Mouse (Mus musculus) neural tube, embryonic 10.5 days (tissue): ENCODE data around the gene 4930535I16Rik.
"Not testable (repeated sequence)": the region's sequence is repeated elsewhere in the genome, so short reads cannot be mapped to it uniquely, and the experiment has no call there.

Experiments used
- DNase-seq: peaks from one replicate; pipeline ENCODE4 v3.0.0-alpha.2; 2017; ENCODE audit warnings: low spot score; ENCODE audit errors: extremely low spot score

The 4930535I16Rik gene

GRCm38 (mm10) chr4:123917548-123918140 lies at the start of gene 4930535I16Rik:
4930535I16Rik (minus strand) TSS chr4:123918022.
- no peak for DNase-seq

GRCm38 (mm10) chr4:123962721-123963120 lies 44.9 kb upstream of the 4930535I16Rik start:
- no peak for DNase-seq

DNA sequence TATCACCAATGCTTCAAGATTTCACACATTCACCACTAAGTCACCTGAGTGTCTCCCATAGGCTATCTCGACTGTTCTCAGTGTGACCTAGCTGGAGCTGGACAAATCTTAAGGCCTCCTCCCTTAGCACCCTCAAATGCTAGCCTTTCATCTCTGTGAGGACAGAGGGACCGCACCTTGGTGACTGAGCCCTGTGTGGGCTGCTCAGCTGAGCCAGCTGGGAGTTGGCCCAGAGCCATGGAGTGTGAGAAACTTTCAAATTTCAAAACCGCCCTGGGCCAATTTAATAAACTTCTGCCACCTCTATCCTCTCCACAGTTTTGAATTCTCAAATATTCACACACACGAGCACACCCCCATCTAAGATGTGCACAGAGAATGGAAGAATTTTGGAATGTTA lies 43.1 kb upstream of the 4930535I16Rik start:
- no peak for DNase-seq

DNA sequence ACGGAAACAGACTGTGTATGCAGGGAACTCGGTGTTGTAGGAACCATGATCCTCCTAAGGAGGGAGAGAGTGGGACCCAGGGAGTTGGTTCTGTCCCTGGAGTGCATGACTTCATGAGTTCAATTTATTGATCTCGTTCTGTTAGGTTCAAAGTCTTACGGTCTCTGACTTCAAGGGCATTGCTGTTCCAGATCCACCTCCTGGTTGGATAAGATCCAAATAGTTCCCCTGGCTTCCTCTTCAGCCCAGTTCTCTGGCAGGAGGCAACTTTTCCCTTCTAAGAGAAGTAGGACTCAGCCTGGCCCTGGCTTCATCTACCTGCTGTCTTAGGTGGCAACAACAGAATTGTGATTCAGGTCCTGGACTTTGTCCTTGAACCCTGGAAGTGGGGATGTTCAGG lies 40.1 kb upstream of the 4930535I16Rik start:
- DNase-seq = no peak

DNA sequence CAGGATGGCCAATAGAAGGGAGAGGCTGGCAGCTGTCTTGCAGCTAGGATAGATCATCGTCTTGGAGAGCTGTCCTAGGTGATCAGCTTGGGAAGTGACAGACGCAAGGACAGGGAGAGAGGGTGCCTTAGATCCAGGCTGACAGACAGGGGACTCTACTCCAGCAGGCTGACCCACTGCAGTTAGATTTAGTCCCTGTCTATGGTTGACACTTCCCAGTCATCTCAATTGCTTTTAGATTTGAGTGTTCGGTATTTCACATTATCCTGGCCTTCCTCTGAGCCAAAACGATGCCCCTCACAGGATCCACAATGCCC lies 39.6 kb upstream of the 4930535I16Rik start:
- DNase-seq = no peak

DNA sequence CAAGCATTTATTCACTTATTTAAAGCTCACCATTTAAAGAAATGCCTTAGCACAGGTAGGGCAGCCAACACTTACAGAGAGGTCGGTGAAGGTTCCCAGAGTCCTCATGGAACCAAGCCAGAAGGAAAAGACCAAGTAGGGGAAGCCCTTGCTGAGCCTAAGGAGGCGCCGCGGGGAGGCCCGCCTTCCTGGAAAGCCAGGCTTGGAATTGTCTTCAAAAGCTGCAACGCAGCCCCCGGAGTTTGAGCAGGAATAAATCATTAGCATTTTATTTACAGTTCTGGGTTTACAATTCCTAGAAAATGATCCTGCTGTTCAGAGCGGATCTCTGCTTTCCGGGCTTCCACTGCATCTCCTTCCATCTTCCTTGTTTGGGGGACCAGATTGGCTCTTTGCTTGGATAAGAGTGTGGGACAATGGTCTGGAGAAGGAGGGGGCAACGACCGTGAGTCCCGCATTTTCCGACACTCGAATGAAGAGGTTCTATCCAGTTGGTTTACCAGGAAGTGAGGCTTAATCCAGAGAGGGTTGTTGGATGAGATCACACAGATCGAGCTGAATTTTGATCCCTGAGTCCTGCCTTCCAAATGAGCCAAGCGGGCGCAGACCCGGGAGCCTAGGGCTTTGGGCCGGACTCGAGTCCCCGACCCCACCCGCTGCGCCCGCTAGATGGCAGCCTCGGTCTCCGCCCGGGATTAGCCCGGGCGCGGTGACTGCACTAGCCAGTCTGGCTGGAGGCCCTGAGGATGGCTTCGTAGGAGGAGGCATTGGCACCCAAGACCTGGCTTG lies 39.1 kb upstream of the 4930535I16Rik start:
- peak; percentile 88 for DNase-seq

DNA sequence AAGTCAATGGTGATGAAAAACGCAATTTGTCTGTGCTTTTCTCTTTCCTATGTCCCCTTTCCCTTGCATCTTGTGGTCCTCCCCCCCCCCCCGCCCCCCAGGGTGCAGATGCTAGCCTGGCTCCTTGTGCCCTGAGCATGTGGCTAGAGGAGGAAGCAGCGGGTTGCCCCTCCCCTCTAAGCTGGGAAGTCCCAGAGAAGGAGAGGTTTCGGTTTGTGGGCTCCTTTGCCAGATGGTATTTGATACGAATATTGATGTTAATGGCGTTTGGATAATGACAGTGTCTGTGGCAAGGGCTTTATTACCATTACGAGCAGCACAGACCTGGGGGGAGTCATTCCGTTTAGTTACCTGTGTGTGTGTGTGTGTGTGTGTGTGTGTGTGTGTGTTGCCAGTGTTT lies 34.2 kb upstream of the 4930535I16Rik start:
- no peak for DNase-seq

- DNase-seq = no peak
Observed at GRCm38 (mm10) chr4:123949649-123950048, 31.8 kb upstream of the 4930535I16Rik start.

DNA sequence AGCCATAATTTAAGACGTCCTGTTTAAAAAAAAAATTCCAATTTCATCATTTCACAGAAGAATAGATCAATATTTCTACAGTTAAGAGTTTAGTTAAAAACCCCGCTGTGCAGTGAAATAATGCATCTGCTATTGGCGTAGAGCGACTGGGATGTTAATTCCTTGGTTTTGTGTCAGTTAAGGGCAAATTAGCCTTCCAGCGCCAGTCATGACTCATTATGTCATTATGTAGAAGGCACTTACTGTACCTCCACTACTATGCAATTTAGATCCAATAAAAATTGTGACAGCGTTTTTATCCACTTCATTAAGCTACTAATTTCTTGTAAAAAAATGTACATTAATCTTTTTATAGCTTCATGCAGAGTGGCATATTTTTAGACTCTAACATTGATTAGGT lies 31.1 kb upstream of the 4930535I16Rik start:
- no peak for DNase-seq

GRCm38 (mm10) chr4:123947149-123947548 lies 29.3 kb upstream of the 4930535I16Rik start:
- no peak for DNase-seq

- no peak for DNase-seq
Observed at GRCm38 (mm10) chr4:123946701-123947100, 28.9 kb upstream of the 4930535I16Rik start.

DNA sequence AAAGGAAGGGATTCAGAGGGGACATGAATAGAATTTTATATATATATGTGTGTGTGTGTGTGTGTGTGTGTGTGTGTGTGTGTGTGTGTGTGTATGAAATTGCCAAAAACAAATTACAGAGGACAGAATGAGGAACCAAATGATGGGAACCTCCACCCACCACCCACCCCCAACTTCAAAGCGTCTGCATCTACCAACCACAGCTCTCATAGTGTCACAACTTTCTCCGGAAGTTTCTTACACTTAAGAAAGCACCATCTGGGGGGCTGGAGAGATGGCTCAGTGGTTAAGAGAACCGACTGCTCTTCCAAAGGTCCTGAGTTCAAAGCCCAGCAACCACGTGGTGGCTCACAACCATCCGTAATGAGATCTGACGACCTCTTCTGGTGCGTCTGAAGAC lies 23.1 kb upstream of the 4930535I16Rik start:
- DNase-seq = not testable (repeated sequence)

DNA sequence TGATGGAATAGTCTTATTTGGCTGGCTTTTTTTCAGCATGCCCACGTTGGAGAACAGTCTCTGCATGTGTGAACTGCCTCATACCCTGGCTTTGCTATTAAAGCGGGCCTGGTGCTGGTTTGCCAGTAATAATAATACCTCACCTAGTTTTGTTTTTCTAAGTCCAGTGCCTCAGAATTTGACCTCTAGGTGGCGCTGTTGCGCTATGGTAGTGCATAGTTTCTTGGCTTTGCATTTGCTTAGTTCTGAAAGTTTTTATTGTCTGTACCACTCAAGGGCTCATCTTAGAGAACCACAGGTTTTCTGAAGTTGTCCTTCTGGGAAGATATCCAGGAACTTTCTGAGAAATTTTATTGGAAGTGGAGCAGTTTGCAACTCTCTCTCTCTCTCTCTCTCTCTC lies 22.0 kb upstream of the 4930535I16Rik start:
- DNase-seq = peak; percentile 82

DNA sequence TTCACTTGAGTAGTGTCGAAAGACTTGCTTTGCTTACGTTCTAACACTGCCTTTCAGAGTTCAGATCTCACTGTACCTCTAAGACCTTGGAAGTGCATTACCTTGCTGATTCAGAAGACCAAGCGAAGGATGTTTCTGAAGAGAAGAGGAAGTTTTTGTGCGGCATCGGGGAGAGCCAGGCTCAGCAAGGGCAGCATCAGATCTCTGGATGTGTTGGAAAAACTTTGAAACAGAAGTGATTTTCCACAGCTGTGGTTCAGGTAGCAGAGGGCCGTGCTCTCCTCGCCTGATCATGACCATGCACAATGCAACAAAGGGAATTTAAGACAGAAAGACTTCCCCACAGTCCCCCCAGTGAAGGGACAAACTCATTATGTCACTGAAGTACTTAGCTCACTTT lies 18.2 kb upstream of the 4930535I16Rik start:
- no peak for DNase-seq

- DNase-seq = no peak
Observed at GRCm38 (mm10) chr4:123934306-123934705, 16.5 kb upstream of the 4930535I16Rik start.

GRCm38 (mm10) chr4:123929994-123930393 lies 12.2 kb upstream of the 4930535I16Rik start:
- no peak for DNase-seq

GRCm38 (mm10) chr4:123927961-123928360 lies 10.1 kb upstream of the 4930535I16Rik start:
- no peak for DNase-seq

GRCm38 (mm10) chr4:123921055-123921565 lies 3.3 kb upstream of the 4930535I16Rik start:
- DNase-seq = no peak

DNA sequence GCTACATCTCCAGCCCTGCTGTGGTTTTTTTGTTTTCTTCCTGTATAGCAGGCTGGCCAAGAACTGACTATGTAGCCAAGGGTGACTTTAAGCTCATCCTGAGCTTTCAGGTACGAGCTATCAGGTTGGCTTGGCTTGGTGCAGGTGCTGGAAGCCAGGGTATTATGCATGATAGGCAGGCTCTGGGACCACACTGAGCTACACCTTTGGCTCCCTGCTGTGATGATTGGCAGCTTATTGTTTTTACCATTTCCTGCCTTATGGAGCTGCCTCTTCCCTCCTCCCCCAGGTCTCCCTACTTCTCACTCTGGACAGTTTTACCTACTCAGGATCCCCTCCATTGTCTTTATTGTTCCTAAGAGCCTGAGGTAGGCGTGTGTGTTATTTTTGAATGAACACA lies 1.0 kb upstream of the 4930535I16Rik start:
- no peak for DNase-seq

DNA sequence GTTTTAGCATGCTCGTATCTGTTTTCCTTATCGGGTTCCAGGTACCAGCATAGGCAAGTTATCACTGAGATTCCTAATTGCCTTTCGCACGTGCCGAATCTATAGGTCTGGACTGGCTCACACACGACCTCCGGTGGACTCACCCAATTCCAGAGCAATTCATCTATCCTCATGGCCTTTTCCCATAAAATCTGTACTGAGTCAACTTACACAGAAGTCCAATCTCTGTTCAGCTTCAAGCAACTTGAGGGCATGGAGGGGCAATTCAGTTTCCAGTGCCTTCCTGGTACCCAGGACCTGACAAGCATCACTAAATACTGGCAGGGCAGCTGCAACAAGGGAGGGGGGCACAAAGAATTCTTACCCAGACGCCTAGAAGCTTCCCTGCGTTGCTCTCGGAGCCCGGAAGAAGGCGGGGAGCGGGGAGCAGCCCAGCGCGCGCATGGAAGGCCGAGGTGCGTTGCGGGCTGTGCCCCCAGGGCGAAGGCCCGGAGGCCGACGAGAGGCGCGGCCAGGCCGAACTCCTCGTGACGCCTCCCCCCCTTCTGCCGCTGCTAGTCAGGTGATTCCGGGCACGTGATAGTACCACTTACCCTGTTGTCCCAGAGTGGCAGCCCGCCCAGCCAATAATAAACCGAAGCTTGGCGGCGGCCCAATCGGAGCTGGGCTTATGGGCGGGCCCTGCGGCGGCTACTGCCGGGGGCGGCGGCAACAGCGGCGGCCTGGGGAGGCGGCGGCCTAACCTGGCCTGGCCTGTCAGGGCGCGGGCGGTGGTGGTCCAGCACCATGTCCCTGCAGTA lies 874 bp downstream of the 4930535I16Rik start, which contains the start of gene Rragc:
TSS of gene Rragc (plus strand) at position 699 of the 800 bp plus-strand sequence.
- peak; percentile 100 for DNase-seq

DNA sequence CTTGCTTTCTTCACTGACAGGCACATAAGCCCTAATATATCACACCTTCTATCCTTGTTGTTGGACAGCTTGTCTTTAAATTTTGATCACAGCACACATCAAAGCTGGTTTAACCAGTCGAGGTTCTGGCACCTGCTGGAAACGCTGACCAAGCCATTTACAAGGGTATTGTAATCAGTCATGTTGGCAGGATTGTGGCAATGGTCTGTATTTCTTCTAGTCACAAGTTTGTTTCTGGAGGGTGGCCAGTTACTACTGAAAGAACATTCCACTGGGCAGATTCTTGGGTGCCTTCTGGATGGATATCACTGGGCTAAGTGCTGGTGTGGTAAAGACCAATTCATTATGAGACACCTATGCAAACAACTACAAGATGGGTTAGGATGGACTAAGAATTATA lies 5.4 kb downstream of the 4930535I16Rik start:
- DNase-seq = no peak

DNA sequence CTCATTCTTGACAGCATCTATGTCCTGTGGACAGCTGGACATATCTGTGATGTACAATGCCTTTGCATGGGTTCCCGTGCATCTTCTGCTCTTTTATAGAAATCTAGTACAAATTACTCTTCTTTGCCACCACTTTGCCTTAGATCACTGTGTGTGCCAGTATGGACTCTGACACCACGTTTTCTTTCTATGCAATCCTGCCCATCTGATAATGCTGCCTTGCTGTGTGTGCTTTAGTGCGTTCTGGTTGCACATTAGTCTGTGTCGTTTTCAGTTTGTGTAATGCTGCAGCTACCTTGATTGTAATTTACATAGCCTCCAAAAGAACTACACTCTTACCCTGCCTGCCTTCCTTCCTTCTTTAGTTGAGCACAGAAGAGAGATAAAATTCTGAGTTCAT lies 6.3 kb downstream of the 4930535I16Rik start:
- DNase-seq = no peak
